Mouse (Mus musculus): ENCODE results near the gene Sorbs1. TPM values are rescaled to one million over a fixed set of nuclear protein-coding genes. Genes with fewer than 3 reads are reported as not detected.

Sorbs1 gene
- polyA plus RNA-seq, 1 experiment from 2014 or later, result 81.0 TPM

DNA sequence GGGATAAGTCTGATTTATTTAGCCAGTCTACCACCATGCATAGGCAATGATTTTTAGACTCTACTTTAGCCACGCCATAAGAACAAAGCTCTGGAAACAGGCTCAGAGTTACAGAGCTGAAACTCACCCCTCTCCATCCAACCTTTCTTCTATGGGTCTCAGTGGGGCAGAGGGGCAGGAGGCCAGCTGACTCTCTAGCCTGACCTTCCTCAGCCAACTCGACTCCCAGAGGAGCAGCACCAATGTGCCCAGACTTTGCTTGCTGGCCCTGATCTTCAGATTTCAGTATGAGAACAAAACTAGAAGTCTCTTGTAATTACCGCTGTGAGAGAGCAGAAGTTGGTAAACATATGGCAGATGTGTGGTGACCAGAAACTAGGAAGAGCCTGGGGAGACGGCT, 134.5 kb downstream of the Sorbs1 start:
- Histone ChIP-seq H3K27ac (no peak overlapping the region), H3K9me3 (no peaks in the 10 kb centered on the region), H3K4me1 (no peaks in the 10 kb centered on the region), H3K4me3 (replicated peaks) (no peak overlapping the region), H3K36me3 (no peaks in the 10 kb centered on the region), H3K9ac (no peak overlapping the region), H3K4me2 (no peak overlapping the region), H3K27me3 (replicated peaks) (no peaks in the 10 kb centered on the region)
- 85% methylated on average over 4 of the region's 4 CpGs for WGBS
- ATAC-seq (ENCODE audit: insufficient read depth, low FRiP score, low read depth), result no peak

DNA sequence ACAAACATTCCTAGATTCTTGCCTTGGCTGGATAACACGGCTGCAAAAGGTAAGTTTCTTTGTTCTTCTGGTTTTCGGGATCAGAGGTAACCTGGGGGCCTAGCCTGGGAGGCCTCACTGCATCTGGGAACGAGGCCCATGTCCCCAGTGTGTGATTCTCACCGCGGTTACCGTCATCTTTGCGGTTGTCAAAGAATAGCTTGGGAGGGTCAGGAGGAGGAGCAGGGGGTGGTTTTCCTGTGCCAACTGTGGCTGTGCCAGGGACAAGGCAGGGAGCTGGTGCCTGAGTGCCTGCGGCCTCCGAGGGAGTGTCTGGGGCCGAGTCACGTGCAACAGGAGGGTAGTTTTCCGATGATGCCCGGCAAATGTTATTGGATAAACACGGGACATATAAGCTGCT, 135.9 kb downstream of the Sorbs1 start:
- Histone ChIP-seq H3K4me1 (no peaks in the 10 kb centered on the region), H3K27me3 (replicated peaks) (no peaks in the 10 kb centered on the region), H3K4me2 (no peak overlapping the region), H3K27ac (no peak overlapping the region), H3K9ac (no peak overlapping the region), H3K36me3 (peaks cover 4% of the 10 kb centered on the region; the same call in 1 of the 2 replicates), H3K9me3 (no peaks in the 10 kb centered on the region), H3K4me3 (replicated peaks) (no peak overlapping the region)
- WGBS, result 79% methylated on average over 14 of the region's 14 CpGs
- no peak for ATAC-seq (ENCODE audit: insufficient read depth, low FRiP score, low read depth)

DNA sequence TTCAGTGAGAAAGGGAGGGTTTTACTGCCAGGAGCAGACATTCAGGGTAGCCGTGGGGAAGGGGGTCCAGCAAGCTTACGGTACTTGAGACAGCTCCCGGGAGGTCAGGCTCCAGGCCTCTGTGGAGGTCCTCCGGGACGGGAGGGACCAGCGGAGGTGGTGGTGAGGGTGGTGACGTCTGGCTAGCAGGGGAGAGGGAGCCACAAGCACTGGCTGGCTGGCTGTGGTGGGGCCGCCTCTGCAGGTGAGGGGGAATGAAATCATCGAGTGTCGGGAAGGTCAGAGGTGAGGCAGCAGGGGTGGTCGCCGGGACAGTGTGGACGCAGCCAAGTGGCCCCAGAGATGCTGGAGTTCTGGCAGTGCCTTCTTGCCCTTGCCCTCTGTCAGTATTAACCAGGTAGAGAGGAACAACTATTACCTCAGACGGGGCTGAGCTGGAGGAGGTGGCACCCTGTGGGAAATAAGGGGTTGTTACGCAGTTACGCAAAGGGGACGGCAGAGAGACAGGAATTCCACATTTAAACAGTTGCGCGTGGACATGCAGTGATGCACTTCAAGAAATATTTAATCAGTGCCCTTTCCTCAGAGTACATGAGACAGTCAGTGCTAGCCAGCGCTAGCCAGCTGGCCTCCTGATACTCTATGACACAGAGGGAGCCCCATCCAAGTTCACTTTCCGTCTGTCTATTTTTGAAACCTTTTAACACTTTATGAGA, 136.9 kb downstream of the Sorbs1 start:
- Histone ChIP-seq H3K27me3 (replicated peaks) (no peaks in the 10 kb centered on the region), H3K4me1 (no peaks in the 10 kb centered on the region), H3K36me3 (peaks cover 4% of the 10 kb centered on the region; the same call in 1 of the 2 replicates), H3K27ac (no peak overlapping the region), H3K4me2 (no peak overlapping the region), H3K9me3 (no peaks in the 10 kb centered on the region), H3K9ac (no peak overlapping the region), H3K4me3 (replicated peaks) (no peak overlapping the region)
- no peak for ATAC-seq (ENCODE audit: insufficient read depth, low FRiP score, low read depth)
- WGBS, result 64% methylated on average over 21 of the region's 21 CpGs

GRCm38 (mm10) chr19:40374720-40375119, 138.9 kb downstream of the Sorbs1 start:
- ATAC-seq (ENCODE audit: insufficient read depth, low FRiP score, low read depth), result no peak
- Histone ChIP-seq H3K27me3 (replicated peaks) (no peaks in the 10 kb centered on the region), H3K36me3 (peaks cover 4% of the 10 kb centered on the region; the same call in 1 of the 2 replicates), H3K27ac (no peak overlapping the region), H3K4me3 (replicated peaks) (no peak overlapping the region), H3K4me2 (no peak overlapping the region), H3K4me1 (0 out of 2 replicates have a peak, but pooled peaks cover 3% of the 10 kb centered on the region), H3K9me3 (no peaks in the 10 kb centered on the region), H3K9ac (no peak overlapping the region)
- WGBS, result 88% methylated on average over 2 of the region's 2 CpGs

- Histone ChIP-seq H3K9ac (no peak overlapping the region), H3K27me3 (replicated peaks) (no peaks in the 10 kb centered on the region), H3K4me2 (no peak overlapping the region), H3K27ac (no peak overlapping the region), H3K9me3 (no peaks in the 10 kb centered on the region), H3K4me1 (peaks cover 5% of the 10 kb centered on the region; the same call in 1 of the 2 replicates), H3K4me3 (replicated peaks) (no peak overlapping the region), H3K36me3 (peaks cover 4% of the 10 kb centered on the region; the same call in 1 of the 2 replicates)
- WGBS, result 90% methylated on average over 5 of the region's 5 CpGs
- no peak for ATAC-seq (ENCODE audit: insufficient read depth, low FRiP score, low read depth)
Observed at GRCm38 (mm10) chr19:40372679-40373078, 140.9 kb downstream of the Sorbs1 start.

- Histone ChIP-seq H3K27me3 (replicated peaks) (no peaks in the 10 kb centered on the region), H3K4me2 (no peak overlapping the region), H3K4me3 (replicated peaks) (no peak overlapping the region), H3K36me3 (peaks cover 4% of the 10 kb centered on the region; the same call in 1 of the 2 replicates), H3K27ac (no peak overlapping the region), H3K9me3 (no peaks in the 10 kb centered on the region), H3K4me1 (peaks cover 5% of the 10 kb centered on the region; the same call in 1 of the 2 replicates), H3K9ac (no peak overlapping the region)
- no peak for ATAC-seq (ENCODE audit: insufficient read depth, low FRiP score, low read depth)
- 63% methylated on average over 4 of the region's 4 CpGs for WGBS
Observed at GRCm38 (mm10) chr19:40371866-40372265, 141.7 kb downstream of the Sorbs1 start.

DNA sequence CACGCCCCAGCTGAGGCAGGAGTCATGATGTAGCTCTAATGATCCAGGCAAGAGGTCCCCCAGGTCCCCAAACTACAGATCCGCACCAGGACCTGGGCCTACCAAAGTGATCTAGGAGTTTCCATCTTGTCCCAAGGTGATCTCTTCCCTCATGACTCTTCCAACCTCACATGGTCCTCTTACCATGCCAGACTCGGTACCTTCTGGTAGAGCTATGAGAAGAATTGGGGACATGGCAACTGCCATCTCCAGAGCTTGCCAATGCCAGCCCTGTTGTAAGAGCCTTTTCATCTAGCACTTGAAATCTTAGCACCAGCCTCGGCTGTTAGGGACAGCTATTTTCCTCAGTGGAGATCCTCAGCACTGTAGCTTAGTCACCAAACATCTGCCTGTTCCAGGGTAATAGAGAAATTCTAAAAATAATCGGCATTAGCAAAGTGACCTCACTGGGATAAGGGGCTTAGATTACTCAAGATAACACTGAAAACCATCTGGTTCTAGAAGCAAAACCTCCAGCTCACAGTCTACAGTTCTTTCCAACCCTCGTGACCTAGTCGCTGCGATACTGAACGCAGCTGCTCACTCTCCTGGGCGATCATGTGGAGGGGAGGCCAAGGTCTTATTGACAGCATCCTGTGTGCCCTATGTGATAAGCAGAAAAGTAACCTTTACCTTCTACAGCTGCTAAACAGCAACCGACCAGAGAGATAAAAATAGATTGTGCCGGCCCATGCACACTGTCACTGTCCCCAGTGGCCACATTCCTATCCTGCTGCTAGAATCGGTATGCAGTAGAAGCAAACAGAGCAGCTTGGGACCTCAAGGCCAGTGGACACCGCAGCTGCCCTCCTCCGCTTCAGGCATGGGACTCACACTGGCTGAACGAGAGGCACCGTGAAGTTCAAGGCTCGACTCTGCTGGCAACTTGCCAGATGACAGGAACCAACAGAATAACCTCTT, 143.4 kb downstream of the Sorbs1 start:
- peaks cover 4% of the 10 kb centered on the region; the same call in 1 of the 2 replicates for H3K36me3 ChIP-seq
- H3K9ac ChIP-seq, result no peak overlapping the region
- no peak overlapping the region for H3K4me2 ChIP-seq
- H3K4me1 ChIP-seq, result peaks cover 11% of the 10 kb centered on the region; the same call in 1 of the 2 replicates
- H3K27me3 ChIP-seq (replicated peaks), result no peaks in the 10 kb centered on the region
- H3K4me3 ChIP-seq (replicated peaks), result no peak overlapping the region
- peak; percentile 82 for ATAC-seq (ENCODE audit: insufficient read depth, low FRiP score, low read depth)
- WGBS, result 42% methylated on average over 18 of the region's 18 CpGs
- H3K9me3 ChIP-seq, result no peaks in the 10 kb centered on the region
- peak overlapping the region; percentile 33; the same call in 1 of the 2 replicates for H3K27ac ChIP-seq

DNA sequence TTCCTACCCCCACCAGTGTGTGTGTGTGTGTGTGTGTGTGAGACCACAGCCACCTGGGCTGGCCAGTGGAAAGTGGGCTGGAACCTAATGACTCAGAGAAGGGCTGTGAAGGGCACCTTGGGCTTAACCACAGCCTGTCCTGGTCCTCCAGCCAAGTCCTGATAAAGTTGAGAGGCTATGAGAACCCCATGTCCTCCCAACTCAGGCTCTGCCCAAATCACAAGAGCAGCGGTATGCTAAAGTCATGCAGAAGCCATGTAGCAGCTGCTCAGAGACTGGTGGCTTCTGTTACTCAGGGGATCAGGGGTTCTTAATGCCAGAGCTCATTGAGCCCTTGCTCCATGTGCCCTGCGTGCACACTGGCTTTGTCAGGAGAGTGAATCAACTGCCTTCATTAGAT, 145.1 kb downstream of the Sorbs1 start:
- no peaks in the 10 kb centered on the region for H3K27me3 ChIP-seq (replicated peaks)
- no peak overlapping the region for H3K27ac ChIP-seq
- H3K9ac ChIP-seq, result no peak overlapping the region
- no peak overlapping the region for H3K4me2 ChIP-seq
- H3K36me3 ChIP-seq, result peaks cover 6% of the 10 kb centered on the region; the same call in 1 of the 2 replicates
- peaks cover 11% of the 10 kb centered on the region; the same call in 1 of the 2 replicates for H3K4me1 ChIP-seq
- ATAC-seq (ENCODE audit: insufficient read depth, low FRiP score, low read depth), result no peak
- H3K4me3 ChIP-seq (replicated peaks), result no peak overlapping the region
- no peaks in the 10 kb centered on the region for H3K9me3 ChIP-seq
- WGBS, result 93% methylated on average over 2 of the region's 2 CpGs

- Histone ChIP-seq H3K27ac (no peak overlapping the region), H3K4me3 (replicated peaks) (no peak overlapping the region), H3K9ac (no peak overlapping the region), H3K4me1 (peaks cover 11% of the 10 kb centered on the region; the same call in 1 of the 2 replicates), H3K36me3 (peaks cover 6% of the 10 kb centered on the region; the same call in 1 of the 2 replicates), H3K27me3 (replicated peaks) (no peaks in the 10 kb centered on the region), H3K9me3 (no peaks in the 10 kb centered on the region), H3K4me2 (no peak overlapping the region)
- ATAC-seq (ENCODE audit: insufficient read depth, low FRiP score, low read depth), result peak; percentile 47; the same call in 1 of the 2 replicates
- 44% methylated on average over 11 of the region's 11 CpGs for WGBS
Observed at GRCm38 (mm10) chr19:40366163-40366941, 147.2 kb downstream of the Sorbs1 start.

DNA sequence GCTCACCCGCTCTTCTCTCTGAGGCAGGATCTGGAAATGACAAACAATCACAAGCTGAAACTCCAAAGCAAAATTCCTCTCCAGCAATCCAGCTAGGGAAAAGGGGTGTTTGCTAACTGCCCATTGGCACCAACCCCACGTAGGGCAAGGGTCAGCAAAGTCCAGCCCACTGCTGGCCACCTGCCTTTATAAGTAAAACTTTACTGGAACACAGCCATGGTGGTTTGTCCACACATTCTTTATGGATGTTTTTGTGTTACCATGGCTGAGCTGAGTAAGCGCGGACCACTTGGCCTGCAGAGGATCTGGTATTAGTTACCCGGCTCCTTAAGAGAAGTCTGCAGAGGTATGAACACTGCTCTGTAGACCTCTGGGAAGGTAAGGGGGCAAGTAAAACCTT, 148.4 kb downstream of the Sorbs1 start:
- no peak overlapping the region for H3K27ac ChIP-seq
- WGBS, result 85% methylated on average over 5 of the region's 5 CpGs
- H3K4me2 ChIP-seq, result no peak overlapping the region
- H3K4me3 ChIP-seq (replicated peaks), result no peak overlapping the region
- ATAC-seq (ENCODE audit: insufficient read depth, low FRiP score, low read depth), result no peak
- H3K9me3 ChIP-seq, result no peaks in the 10 kb centered on the region
- H3K36me3 ChIP-seq, result peaks cover 6% of the 10 kb centered on the region; the same call in 1 of the 2 replicates
- H3K27me3 ChIP-seq (replicated peaks), result no peaks in the 10 kb centered on the region
- H3K4me1 ChIP-seq, result peaks cover 8% of the 10 kb centered on the region; the same call in 1 of the 2 replicates
- no peak overlapping the region for H3K9ac ChIP-seq

DNA sequence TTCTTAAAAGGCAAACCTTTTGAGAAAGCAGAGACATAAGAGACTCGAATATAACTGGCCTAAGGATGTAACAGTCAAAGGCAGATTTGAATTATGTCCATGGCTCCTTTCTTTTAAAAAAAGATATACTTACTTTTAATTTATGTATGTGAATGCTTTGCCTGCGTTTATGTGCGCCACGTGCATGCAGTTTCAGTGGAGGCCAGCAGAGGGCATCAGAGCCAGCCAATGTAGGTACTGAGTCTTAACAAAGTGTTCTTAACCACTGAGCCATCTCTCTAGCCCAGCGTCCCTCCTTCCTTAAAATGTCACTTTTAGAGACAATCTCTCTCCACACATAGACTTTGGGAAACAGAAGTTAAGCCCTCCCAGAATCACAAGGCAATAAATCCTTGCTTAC, 150.1 kb downstream of the Sorbs1 start:
- no peaks in the 10 kb centered on the region for H3K27me3 ChIP-seq (replicated peaks)
- H3K4me2 ChIP-seq, result no peak overlapping the region
- ATAC-seq (ENCODE audit: insufficient read depth, low FRiP score, low read depth), result no peak
- H3K9ac ChIP-seq, result no peak overlapping the region
- WGBS, result 93% methylated on average over 5 of the region's 5 CpGs
- no peak overlapping the region for H3K27ac ChIP-seq
- H3K4me3 ChIP-seq (replicated peaks), result no peak overlapping the region
- H3K4me1 ChIP-seq, result peaks cover 6% of the 10 kb centered on the region; the same call in 1 of the 2 replicates
- H3K9me3 ChIP-seq, result no peaks in the 10 kb centered on the region
- peaks cover 6% of the 10 kb centered on the region; the same call in 1 of the 2 replicates for H3K36me3 ChIP-seq
